Mouse (Mus musculus) midbrain, embryonic 16.5 days (tissue): ENCODE data around the gene Tex48. TPM values are rescaled to one million over a fixed set of nuclear protein-coding genes. Genes with fewer than 3 reads are reported as not detected.
A peak's percentile ranks its signal among the peaks of the same experiment; 100 is the strongest.

Experiments
- ATAC-seq: fragments of 200-750 bp; cut with Nextera tagmentation; 2 replicates; pipeline ENCODE4 v1.8.0; 2017; ENCODE audit warnings: moderate TSS enrichment
- H3K27ac ChIP-seq: fragments of 300-500 bp; sonication (generic); 2 replicates; pipeline ENCODE4 v1.5.1; 2014; ENCODE audit warnings: mild to moderate bottlenecking, low read length, mixed read lengths
- H3K27me3 ChIP-seq: fragments of 300-500 bp; sonication (generic); 2 replicates; pipeline ENCODE4 v1.6.1; 2014; ENCODE audit warnings: low read depth, low read length, mixed read lengths; ENCODE audit not compliant: control insufficient read depth, insufficient read depth
- H3K36me3 ChIP-seq: fragments of 300-500 bp; sonication (generic); 2 replicates; pipeline ENCODE4 v1.6.1; 2014; ENCODE audit warnings: mild to moderate bottlenecking, low read length, moderate library complexity, mixed read lengths; ENCODE audit not compliant: control insufficient read depth, insufficient read depth
- H3K4me1 ChIP-seq: fragments of 300-500 bp; sonication (generic); 2 replicates; pipeline ENCODE4 v1.6.1; 2014; ENCODE audit warnings: mild to moderate bottlenecking, low read length, mixed read lengths; ENCODE audit not compliant: control insufficient read depth, insufficient read depth
- H3K4me2 ChIP-seq: fragments of 300-500 bp; sonication (generic); 2 replicates; pipeline ENCODE4 v1.6.1; 2014; ENCODE audit warnings: mild to moderate bottlenecking, low read length, mixed read lengths
- H3K4me3 ChIP-seq: fragments of 300-500 bp; sonication (generic); 2 replicates; pipeline ENCODE4 v1.5.1; 2014; ENCODE audit warnings: low read depth, mild to moderate bottlenecking, low read length, moderate library complexity, mixed read lengths
- H3K9ac ChIP-seq: fragments of 300-500 bp; sonication (generic); 2 replicates; pipeline ENCODE4 v1.6.1; 2014; ENCODE audit warnings: low read depth, low read length, mixed read lengths
- H3K9me3 ChIP-seq: fragments of 300-500 bp; sonication (generic); replicated peaks from 2 replicates; pipeline ENCODE4 v1.6.1; 2014; ENCODE audit warnings: mild to moderate bottlenecking, low read length, mixed read lengths; ENCODE audit not compliant: control insufficient read depth, poor library complexity, severe bottlenecking
- WGBS: fragments of 180-500 bp; shearing (Covaris S2); extraction: QIAGEN DNeasy Blood & Tissue Kit; methylation state at CpG from one replicate; pipeline ENCODE4 v1.1.7; 2014; 5-methylcytosine and 5-hydroxymethylcytosine counted together
- polyA plus RNA-seq: library from polyadenylated mRNA; unstranded; fragments of >200 nt; fragmentation: Nextera tagmentation; extraction: Ambion mirVana; gene quantifications from 2 replicates; pipeline ENCODE4 v1.2.1, GENCODE M21; 2015

The Tex48 gene
- polyA plus RNA-seq, 1 experiment from 2014 or later, result not detected

- Histone ChIP-seq H3K27me3 (no peaks in the 10 kb centered on the region), H3K27ac (no peak overlapping the region), H3K4me1 (no peaks in the 10 kb centered on the region), H3K36me3 (no peaks in the 10 kb centered on the region), H3K9ac (no peak overlapping the region), H3K4me2 (no peak overlapping the region), H3K4me3 (no peak overlapping the region), H3K9me3 (no peaks in the 10 kb centered on the region)
- ATAC-seq, result no peak
- WGBS, result 58% methylated on average over 2 of the region's 2 CpGs
Observed at GRCm38 (mm10) chr4:63586240-63586639, 36.0 kb downstream of the Tex48 start.

GRCm38 (mm10) chr4:63585216-63585615 is 37.0 kb downstream of the Tex48 start:
- no peaks in the 10 kb centered on the region for H3K36me3 ChIP-seq
- H3K4me3 ChIP-seq, result no peak overlapping the region
- peaks cover 2% of the 10 kb centered on the region for H3K4me1 ChIP-seq
- no peak for ATAC-seq
- no peak overlapping the region for H3K4me2 ChIP-seq
- H3K9ac ChIP-seq, result no peak overlapping the region
- H3K9me3 ChIP-seq, result no peaks in the 10 kb centered on the region
- WGBS, result 80% methylated on average over 10 of the region's 10 CpGs
- no peaks in the 10 kb centered on the region for H3K27me3 ChIP-seq
- no peak overlapping the region for H3K27ac ChIP-seq

- Histone ChIP-seq H3K27me3 (no peaks in the 10 kb centered on the region), H3K4me3 (no peak overlapping the region), H3K9ac (no peak overlapping the region), H3K4me1 (peaks cover 9% of the 10 kb centered on the region), H3K9me3 (no peaks in the 10 kb centered on the region), H3K27ac (no peak overlapping the region), H3K36me3 (no peaks in the 10 kb centered on the region), H3K4me2 (no peak overlapping the region)
- ATAC-seq, result no peak
- 65% methylated on average over 5 of the region's 5 CpGs for WGBS
Observed at GRCm38 (mm10) chr4:63582580-63582979, 39.6 kb downstream of the Tex48 start.

GRCm38 (mm10) chr4:63580078-63580477 is 42.1 kb downstream of the Tex48 start:
- no peak overlapping the region for H3K4me3 ChIP-seq
- H3K36me3 ChIP-seq, result no peaks in the 10 kb centered on the region
- peak; percentile 90 for ATAC-seq
- H3K27me3 ChIP-seq, result no peaks in the 10 kb centered on the region
- WGBS, result 12% methylated on average over 6 of the region's 6 CpGs
- H3K4me1 ChIP-seq, result peaks cover 9% of the 10 kb centered on the region
- H3K9me3 ChIP-seq, result no peaks in the 10 kb centered on the region
- H3K27ac ChIP-seq, result 0 out of 2 replicates have a peak overlapping the region, but pooled peaks have one; percentile 43
- H3K4me2 ChIP-seq, result no peak overlapping the region
- H3K9ac ChIP-seq, result 0 out of 2 replicates have a peak overlapping the region, but pooled peaks have one; percentile 12

- peak; percentile 11; the same call in 1 of the 2 replicates for ATAC-seq
- Histone ChIP-seq H3K4me3 (no peak overlapping the region), H3K27ac (no peak overlapping the region), H3K4me1 (peaks cover 9% of the 10 kb centered on the region), H3K36me3 (no peaks in the 10 kb centered on the region), H3K9me3 (no peaks in the 10 kb centered on the region), H3K9ac (no peak overlapping the region), H3K27me3 (no peaks in the 10 kb centered on the region), H3K4me2 (no peak overlapping the region)
- 71% methylated on average over 14 of the region's 14 CpGs for whole genome bisulfite sequencing
Observed at GRCm38 (mm10) chr4:63579649-63580048, 42.6 kb downstream of the Tex48 start.

GRCm38 (mm10) chr4:63572621-63573020 is 49.6 kb downstream of the Tex48 start:
- Histone ChIP-seq H3K4me2 (no peak overlapping the region), H3K27ac (no peak overlapping the region), H3K27me3 (no peaks in the 10 kb centered on the region), H3K4me1 (peaks cover 11% of the 10 kb centered on the region), H3K4me3 (no peak overlapping the region), H3K9ac (no peak overlapping the region), H3K9me3 (no peaks in the 10 kb centered on the region), H3K36me3 (no peaks in the 10 kb centered on the region)
- ATAC-seq, result no peak
- WGBS, result 94% methylated on average over 5 of the region's 5 CpGs

- H3K4me1 ChIP-seq, result peaks cover 11% of the 10 kb centered on the region
- H3K9ac ChIP-seq, result 0 out of 2 replicates have a peak overlapping the region, but pooled peaks have one; percentile 40
- no peaks in the 10 kb centered on the region for H3K27me3 ChIP-seq
- no peaks in the 10 kb centered on the region for H3K9me3 ChIP-seq
- WGBS, result 10% methylated on average over 7 of the region's 7 CpGs
- H3K4me3 ChIP-seq, result no peak overlapping the region
- H3K4me2 ChIP-seq, result no peak overlapping the region
- no peak for ATAC-seq
- H3K27ac ChIP-seq, result peak overlapping the region; percentile 26
- H3K36me3 ChIP-seq, result no peaks in the 10 kb centered on the region
Observed at GRCm38 (mm10) chr4:63570208-63570781, 51.9 kb downstream of the Tex48 start.

GRCm38 (mm10) chr4:63569322-63569721 is 52.9 kb downstream of the Tex48 start:
- Histone ChIP-seq H3K36me3 (no peaks in the 10 kb centered on the region), H3K4me1 (peaks cover 11% of the 10 kb centered on the region), H3K4me3 (no peak overlapping the region), H3K27ac (no peak overlapping the region; the same call in 1 of the 2 replicates), H3K4me2 (no peak overlapping the region), H3K9me3 (no peaks in the 10 kb centered on the region), H3K9ac (no peak overlapping the region), H3K27me3 (no peaks in the 10 kb centered on the region)
- ATAC-seq, result no peak
- WGBS, result 84% methylated on average over 8 of the region's 8 CpGs

- Histone ChIP-seq H3K4me2 (no peak overlapping the region), H3K27ac (no peak overlapping the region), H3K27me3 (no peaks in the 10 kb centered on the region), H3K9me3 (no peaks in the 10 kb centered on the region), H3K4me1 (peaks cover 11% of the 10 kb centered on the region), H3K4me3 (no peak overlapping the region), H3K9ac (no peak overlapping the region), H3K36me3 (no peaks in the 10 kb centered on the region)
- WGBS, result 88% methylated on average over 10 of the region's 10 CpGs
- no peak for ATAC-seq
Observed at GRCm38 (mm10) chr4:63567712-63568390, 54.4 kb downstream of the Tex48 start.
